Mouse (Mus musculus) lung, adult 18-20 months (tissue): Measurements from ENCODE around the gene Tns2.

Source experiments
- DNase-seq, 2 experiments: peaks; one replicate each; pipeline ENCODE4 v3.0.0; 2022; ENCODE audit warnings: mixed read lengths in 2 of 2

The Tns2 gene

DNA sequence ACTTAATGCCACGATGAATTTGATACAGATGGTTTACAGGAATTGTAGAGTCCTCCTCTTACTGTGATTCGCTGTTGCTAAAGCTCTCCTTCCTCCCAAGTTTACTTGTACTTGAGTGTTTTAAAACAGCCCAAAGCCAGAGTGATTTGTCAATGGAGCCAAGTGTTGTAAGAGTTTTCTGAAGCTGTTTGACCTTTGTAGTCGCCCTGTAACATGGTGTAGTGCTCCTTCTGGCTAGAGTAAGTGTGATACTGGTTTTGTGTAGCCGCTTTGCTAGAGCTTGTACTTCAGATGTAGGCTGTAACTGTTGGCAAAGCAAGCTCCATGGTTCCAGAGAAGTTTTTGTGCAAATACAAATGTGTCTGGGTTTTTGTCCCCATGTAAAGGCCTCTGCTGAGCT is 8.0 kb upstream of the Tns2 start:
- peak in 1 of 2 experiments; percentile 68 for DNase-seq

DNA sequence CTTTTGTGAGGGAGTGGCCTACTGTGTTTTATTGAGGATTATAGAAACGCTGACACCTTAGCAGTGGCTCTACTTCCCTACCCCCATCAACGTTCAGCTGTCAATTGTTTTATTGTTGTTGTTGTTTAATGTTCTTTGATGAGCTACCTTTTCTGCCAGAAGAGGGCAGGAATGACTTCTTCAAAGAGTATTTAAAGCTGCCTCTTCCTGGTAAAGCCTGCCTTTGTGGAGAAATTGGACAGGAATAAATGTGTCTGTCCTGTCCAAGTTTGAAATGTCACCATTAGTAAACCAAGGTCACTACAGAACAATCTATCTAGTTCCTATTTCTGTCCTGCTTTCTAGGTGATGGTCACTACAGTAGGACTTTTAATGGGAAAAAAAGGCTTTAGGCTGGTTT is 6.1 kb upstream of the Tns2 start:
- DNase-seq: no peak

DNA sequence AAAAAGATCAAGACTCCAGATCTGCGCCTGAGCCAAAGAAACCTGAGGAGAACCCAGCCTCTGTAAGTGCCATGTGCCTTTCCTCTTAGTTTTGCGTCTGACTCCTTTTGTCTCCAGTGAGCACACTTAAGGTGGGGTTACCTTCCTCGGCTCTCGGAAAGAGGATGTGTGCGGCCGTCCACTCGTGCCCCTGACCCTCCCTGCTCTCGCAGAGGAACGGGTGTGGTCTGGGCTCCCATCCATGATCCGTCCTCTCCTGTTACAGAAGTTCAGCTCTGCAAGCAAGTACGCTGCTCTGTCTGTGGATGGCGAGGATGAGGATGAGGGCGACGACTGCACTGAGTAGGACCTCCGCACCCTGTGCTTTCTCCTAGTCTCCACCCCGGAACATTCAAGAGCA is 5.2 kb upstream of the Tns2 start:
- DNase-seq: no peak

DNA sequence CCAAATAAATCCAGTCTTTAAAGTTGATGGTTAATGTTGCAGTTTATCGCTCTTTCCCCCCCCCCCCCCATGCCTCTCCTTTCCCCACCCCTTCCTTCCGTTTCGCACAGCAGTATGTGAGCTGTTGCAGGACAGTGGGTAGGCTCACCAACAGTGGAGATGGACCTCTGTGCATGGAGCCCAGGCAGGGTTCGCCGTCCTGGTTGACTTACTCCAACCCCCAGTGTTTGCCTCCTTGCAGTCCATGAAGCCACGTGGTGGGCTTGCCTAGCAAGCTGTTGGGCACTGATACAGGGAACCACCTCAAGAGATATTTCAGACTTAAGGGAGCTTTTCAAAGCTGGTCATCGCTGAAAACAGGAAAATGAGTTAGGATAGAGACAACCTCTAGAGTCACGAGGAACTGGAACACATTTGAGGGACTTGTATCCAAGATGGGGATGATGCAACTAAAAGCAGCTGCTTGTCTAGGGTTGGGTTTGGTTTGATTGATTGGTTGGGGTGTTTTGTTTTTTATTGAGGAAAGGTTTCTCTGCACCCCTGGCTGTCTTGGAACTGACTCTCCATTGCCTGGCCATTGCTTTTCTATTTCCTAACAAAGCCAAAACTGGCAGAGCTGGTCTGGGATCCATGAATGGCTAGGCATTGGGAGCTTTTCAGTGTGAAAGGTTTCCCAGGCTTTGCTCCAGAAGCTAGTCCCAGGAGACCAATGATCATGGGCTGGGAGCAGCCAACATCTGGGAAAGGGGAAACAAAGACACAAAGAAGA is 2.9 kb upstream of the Tns2 start:
- DNase-seq: no peak

GRCm38 (mm10) chr15:102097991-102098555 is 2.1 kb upstream of the Tns2 start:
- no peak for DNase-seq

GRCm38 (mm10) chr15:102099260-102099659 is 953 bp upstream of the Tns2 start:
- no peak for DNase-seq

DNA sequence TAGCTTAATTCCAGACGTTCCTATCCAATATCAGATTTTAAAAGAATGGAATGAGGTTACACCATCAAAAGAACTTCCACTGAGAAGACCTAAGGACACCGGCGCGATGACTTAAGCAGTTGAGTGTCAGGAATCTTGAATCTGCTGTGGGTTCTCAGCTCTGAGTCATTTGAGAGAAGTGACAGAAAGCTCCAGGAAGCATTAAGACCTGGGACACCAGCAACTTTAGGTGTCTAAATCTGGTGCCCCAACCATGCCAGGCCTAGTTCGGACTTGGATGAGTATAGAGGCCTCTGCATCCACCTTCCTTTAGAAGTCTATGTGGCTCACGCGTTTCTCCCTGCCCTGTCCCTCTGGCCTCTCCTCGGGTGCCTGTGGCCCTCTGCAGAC is 447 bp upstream of the Tns2 start:
- no peak for DNase-seq

GRCm38 (mm10) chr15:102100996-102101671 is 921 bp downstream of the Tns2 start:
- peak; percentile 86 to 90 for DNase-seq

GRCm38 (mm10) chr15:102101672-102102541 is 1.7 kb downstream of the Tns2 start:
- peak; percentile 86 to 91 for DNase-seq

DNA sequence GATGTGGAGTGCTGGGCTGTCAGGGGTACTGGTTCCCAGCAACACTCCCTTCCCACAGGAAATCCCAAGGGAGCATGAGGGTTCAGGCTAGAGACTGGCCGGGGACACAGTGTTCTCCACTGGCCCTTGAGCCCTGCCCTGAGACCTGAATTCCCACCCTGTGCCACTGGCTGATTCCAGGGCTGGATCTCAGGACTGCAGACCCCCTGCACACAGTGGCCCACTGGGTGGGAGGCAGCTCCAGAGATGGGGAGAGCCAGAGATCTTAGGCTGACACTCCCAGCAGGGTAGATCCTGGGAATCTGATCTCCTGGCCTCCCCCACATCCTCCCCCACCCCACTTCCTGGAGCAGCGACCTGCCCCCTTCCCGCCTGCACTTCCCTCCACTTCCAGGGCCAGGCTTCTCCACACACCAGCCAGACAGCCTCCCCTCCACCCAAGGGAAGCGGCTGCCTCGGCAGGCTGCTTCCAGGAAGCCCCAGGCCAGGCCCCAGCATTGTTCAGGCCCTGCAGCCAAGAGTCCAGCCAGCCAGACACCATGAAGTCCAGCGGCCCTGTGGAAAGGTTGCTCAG is 2.4 kb downstream of the Tns2 start:
- DNase-seq: peak; percentile 82 to 85

GRCm38 (mm10) chr15:102103371-102103946 is 3.2 kb downstream of the Tns2 start:
- peak; percentile 74 to 84 for DNase-seq

- DNase-seq: peak; percentile 93 to 96
Measured at GRCm38 (mm10) chr15:102103947-102104555, 3.8 kb downstream of the Tns2 start.

- peak; percentile 87 to 93 for DNase-seq
Measured at GRCm38 (mm10) chr15:102105360-102105759, 5.1 kb downstream of the Tns2 start.

- peak in 1 of 2 experiments; percentile 72 for DNase-seq
Measured at GRCm38 (mm10) chr15:102105764-102106730, 5.8 kb downstream of the Tns2 start.

DNA sequence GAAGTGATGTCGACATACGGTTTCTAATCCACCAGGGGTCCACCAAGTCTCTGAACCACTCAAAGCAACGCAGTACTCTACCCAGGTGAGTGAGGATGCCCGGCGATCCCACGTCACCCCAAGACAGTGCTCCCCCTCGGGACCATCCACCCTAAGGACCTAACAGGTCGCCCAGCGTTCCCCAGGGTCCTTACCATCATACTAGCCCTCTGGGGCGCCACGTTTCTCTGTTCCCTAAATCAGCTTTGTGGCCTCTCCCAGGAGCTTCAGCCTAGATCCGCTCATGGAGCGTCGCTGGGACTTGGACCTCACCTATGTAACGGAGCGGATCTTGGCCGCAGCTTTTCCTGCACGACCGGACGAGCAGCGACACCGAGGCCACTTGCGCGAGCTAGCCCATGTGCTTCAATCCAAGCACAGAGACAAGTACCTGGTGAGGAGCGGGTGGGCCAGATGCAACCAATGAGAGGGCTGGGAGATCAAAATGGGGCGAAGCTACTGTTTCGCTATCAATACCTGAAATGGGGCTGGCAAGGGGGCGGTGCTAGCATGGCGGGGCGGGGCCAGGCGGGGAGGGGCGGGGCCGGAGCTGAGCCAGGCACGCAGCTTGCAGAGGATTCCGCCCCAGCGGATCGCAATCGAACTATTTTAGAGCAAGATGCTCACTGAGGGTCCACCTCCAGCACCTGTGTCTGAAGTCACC is 6.7 kb downstream of the Tns2 start:
- peak; percentile 64 to 68 for DNase-seq

DNA sequence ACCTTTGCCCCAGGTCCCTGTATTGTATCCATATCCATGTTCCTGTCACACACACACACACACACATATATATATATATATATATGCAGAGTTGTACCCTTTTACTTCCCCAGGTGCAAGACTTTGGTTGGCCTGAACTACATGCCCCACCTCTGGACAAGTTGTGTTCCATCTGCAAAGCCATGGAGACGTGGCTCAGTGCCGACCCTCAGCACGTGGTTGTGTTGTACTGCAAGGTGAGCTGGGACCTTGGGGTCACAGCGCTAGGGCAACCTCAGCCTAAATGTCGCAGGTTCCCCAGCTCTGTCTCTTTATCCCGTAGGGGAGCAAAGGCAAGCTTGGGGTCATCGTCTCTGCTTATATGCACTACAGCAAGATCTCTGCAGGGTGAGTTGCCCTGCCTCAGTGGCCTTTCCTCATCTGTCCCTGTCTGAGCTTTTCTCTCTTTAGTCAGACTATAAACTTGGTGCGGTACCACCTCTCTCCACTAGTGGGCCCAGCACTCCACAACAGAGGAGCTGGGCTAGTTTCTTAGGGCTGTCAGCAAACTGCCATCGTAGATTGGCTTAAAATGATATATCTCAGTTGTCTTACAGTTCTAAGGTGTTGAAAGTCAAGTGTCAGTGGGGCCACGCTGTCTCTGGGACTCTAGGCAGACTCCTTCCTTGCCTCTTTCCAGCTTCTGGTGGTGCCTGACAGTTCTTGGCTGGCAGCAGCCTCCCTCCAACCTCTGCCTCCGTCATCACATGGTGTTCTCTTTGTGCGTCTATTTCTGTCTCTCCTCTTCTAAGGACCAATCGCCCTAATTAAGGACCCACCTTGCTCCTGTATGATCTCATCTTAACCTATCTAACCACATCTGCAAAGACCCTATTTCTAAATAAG is 7.7 kb downstream of the Tns2 start:
- peak in 1 of 2 experiments; percentile 67 for DNase-seq

- peak; percentile 77 for DNase-seq
Measured at GRCm38 (mm10) chr15:102108651-102109525, 8.7 kb downstream of the Tns2 start.

DNA sequence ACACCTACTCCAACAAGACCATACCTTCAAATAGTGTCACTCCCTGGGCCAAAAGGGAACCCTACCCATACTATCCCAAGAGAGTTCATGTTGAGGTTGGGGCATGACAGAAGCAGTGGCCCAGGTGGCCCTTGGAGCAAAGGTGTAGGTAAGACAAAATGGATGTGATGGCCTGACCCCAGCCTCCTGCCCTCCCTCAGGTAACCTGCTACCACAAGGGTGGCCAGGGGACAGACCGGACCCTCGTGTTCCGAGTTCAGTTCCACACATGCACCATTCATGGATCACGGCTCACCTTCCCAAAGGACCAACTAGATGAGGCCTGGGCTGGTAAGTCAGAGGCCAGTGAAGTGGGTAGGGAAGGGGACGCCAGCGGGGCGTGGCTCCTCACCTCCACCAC is 10.1 kb downstream of the Tns2 start:
- DNase-seq: no peak
